Mouse (Mus musculus): ENCODE measurements around the gene Tmem8b. TPM values are rescaled to one million over a fixed set of nuclear protein-coding genes. Genes with fewer than 3 reads are reported as not detected.

Gene Tmem8b
- total RNA-seq, 2 experiments from 2014 or later, result not detected

DNA sequence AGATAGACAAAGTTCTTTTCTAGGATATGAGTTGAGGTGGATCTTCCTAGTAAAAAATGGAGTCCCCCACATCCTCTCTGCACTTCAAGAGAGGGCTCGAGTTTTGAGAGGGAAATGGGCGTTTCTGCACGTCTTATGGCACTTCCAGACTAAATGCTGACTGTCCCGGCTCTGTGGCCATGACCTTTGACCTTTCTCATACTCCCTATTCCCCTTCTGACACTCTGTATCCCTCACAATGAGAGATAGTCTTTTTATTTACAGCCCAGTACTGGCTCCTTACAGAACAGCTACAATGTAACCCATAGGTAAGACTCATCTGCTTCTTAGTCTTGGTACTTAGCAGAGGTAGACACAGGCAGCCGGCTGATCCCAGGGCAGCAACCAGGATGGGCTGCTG, 72.8 kb downstream of the Tmem8b start:
- ATAC-seq (replicated peaks; ENCODE audit: low FRiP score, poor library complexity, severe bottlenecking), result no peak

Other genes with a start within 250 kb of the Tmem8b start
- gene Fam166b, start 239.8 kb upstream of the Tmem8b start, total RNA-seq (2015; ENCODE audit: low replicate concordance), result not detected in 2 replicates
- gene Fam166b, start 239.8 kb upstream of the Tmem8b start, total RNA-seq (2017; ENCODE audit: low replicate concordance), result not detected in 2 replicates
- gene Tesk1, start 227.0 kb upstream of the Tmem8b start, total RNA-seq (2015; ENCODE audit: low replicate concordance), result 0.84 and 2.5 TPM in 2 replicates
- gene Tesk1, start 227.0 kb upstream of the Tmem8b start, total RNA-seq (2017; ENCODE audit: low replicate concordance), result 0.23 and 0.77 TPM in 2 replicates
- 17.2 and 22.3 TPM in 2 replicates for gene Cd72, start 214.3 kb upstream of the Tmem8b start, total RNA-seq (2015; ENCODE audit: low replicate concordance)
- 23.1 and 23.5 TPM in 2 replicates for gene Cd72, start 214.3 kb upstream of the Tmem8b start, total RNA-seq (2017; ENCODE audit: low replicate concordance)
- gene Sit1, start 185.2 kb upstream of the Tmem8b start, total RNA-seq (2015; ENCODE audit: low replicate concordance), result not detected in 2 replicates
- 3.2 TPM in 1 of 2 replicates, not detected in the other for gene Sit1, start 185.2 kb upstream of the Tmem8b start, total RNA-seq (2017; ENCODE audit: low replicate concordance)
- 26.0 and 46.9 TPM in 2 replicates for gene Ccdc107, start 176.1 kb upstream of the Tmem8b start, total RNA-seq (2015; ENCODE audit: low replicate concordance)
- 38.5 and 41.1 TPM in 2 replicates for gene Ccdc107, start 176.1 kb upstream of the Tmem8b start, total RNA-seq (2017; ENCODE audit: low replicate concordance)
- gene Arhgef39, start 169.3 kb upstream of the Tmem8b start, total RNA-seq (2015; ENCODE audit: low replicate concordance), result 233 and 242 TPM in 2 replicates
- 202 and 213 TPM in 2 replicates for gene Arhgef39, start 169.3 kb upstream of the Tmem8b start, total RNA-seq (2017; ENCODE audit: low replicate concordance)
- gene Car9, start 162.0 kb upstream of the Tmem8b start, total RNA-seq (2015; ENCODE audit: low replicate concordance), result 1.7 TPM in 1 of 2 replicates, not detected in the other
- not detected in 2 replicates for gene Car9, start 162.0 kb upstream of the Tmem8b start, total RNA-seq (2017; ENCODE audit: low replicate concordance)
- gene Tpm2, start 145.2 kb upstream of the Tmem8b start, total RNA-seq (2015; ENCODE audit: low replicate concordance), result not detected in 2 replicates
- not detected in 2 replicates for gene Tpm2, start 145.2 kb upstream of the Tmem8b start, total RNA-seq (2017; ENCODE audit: low replicate concordance)
- gene Creb3, start 106.6 kb upstream of the Tmem8b start, total RNA-seq (2015; ENCODE audit: low replicate concordance), result 8.0 and 12.3 TPM in 2 replicates
- 9.6 and 45.0 TPM in 2 replicates for gene Creb3, start 106.6 kb upstream of the Tmem8b start, total RNA-seq (2017; ENCODE audit: low replicate concordance)
- 111 and 144 TPM in 2 replicates for gene Tln1, start 106.3 kb upstream of the Tmem8b start, total RNA-seq (2015; ENCODE audit: low replicate concordance)
- gene Tln1, start 106.3 kb upstream of the Tmem8b start, total RNA-seq (2017; ENCODE audit: low replicate concordance), result 643 and 746 TPM in 2 replicates
- gene Rgp1, start 90.3 kb upstream of the Tmem8b start, total RNA-seq (2015; ENCODE audit: low replicate concordance), result 29.2 and 31.0 TPM in 2 replicates
- 10.1 and 32.7 TPM in 2 replicates for gene Rgp1, start 90.3 kb upstream of the Tmem8b start, total RNA-seq (2017; ENCODE audit: low replicate concordance)
- gene Gba2, start 90.1 kb upstream of the Tmem8b start, total RNA-seq (2015; ENCODE audit: low replicate concordance), result 22.3 and 28.1 TPM in 2 replicates
- 23.5 and 32.1 TPM in 2 replicates for gene Gba2, start 90.1 kb upstream of the Tmem8b start, total RNA-seq (2017; ENCODE audit: low replicate concordance)
- gene Msmp, start 84.5 kb upstream of the Tmem8b start, total RNA-seq (2015; ENCODE audit: low replicate concordance), result not detected in 2 replicates
- gene Msmp, start 84.5 kb upstream of the Tmem8b start, total RNA-seq (2017; ENCODE audit: low replicate concordance), result not detected in 2 replicates
- 10.8 TPM in 1 of 2 replicates, not detected in the other for gene Npr2, start 37.0 kb upstream of the Tmem8b start, total RNA-seq (2015; ENCODE audit: low replicate concordance)
- 0.13 TPM in 1 of 2 replicates, not detected in the other for gene Npr2, start 37.0 kb upstream of the Tmem8b start, total RNA-seq (2017; ENCODE audit: low replicate concordance)
- gene Spag8, start 15.4 kb upstream of the Tmem8b start, total RNA-seq (2015; ENCODE audit: low replicate concordance), result not detected in 2 replicates
- 3.9 TPM in 1 of 2 replicates, not detected in the other for gene Spag8, start 15.4 kb upstream of the Tmem8b start, total RNA-seq (2017; ENCODE audit: low replicate concordance)
- gene Hint2, start 12.5 kb upstream of the Tmem8b start, total RNA-seq (2015; ENCODE audit: low replicate concordance), result 18.9 and 26.7 TPM in 2 replicates
- 6.5 and 12.0 TPM in 2 replicates for gene Hint2, start 12.5 kb upstream of the Tmem8b start, total RNA-seq (2017; ENCODE audit: low replicate concordance)
- not detected in 2 replicates for gene Fam221b, start 174 bp downstream of the Tmem8b start, total RNA-seq (2015; ENCODE audit: low replicate concordance)
- 1.7 TPM in 1 of 2 replicates, not detected in the other for gene Fam221b, start 174 bp downstream of the Tmem8b start, total RNA-seq (2017; ENCODE audit: low replicate concordance)
- gene Olfr70, start 31.8 kb downstream of the Tmem8b start, total RNA-seq (2015; ENCODE audit: low replicate concordance), result not detected in 2 replicates
- gene Olfr70, start 31.8 kb downstream of the Tmem8b start, total RNA-seq (2017; ENCODE audit: low replicate concordance), result not detected in 2 replicates
- gene Olfr71, start 41.3 kb downstream of the Tmem8b start, total RNA-seq (2015; ENCODE audit: low replicate concordance), result not detected in 2 replicates
- gene Olfr71, start 41.3 kb downstream of the Tmem8b start, total RNA-seq (2017; ENCODE audit: low replicate concordance), result not detected in 2 replicates
- gene Hrct1, start 58.2 kb downstream of the Tmem8b start, total RNA-seq (2015; ENCODE audit: low replicate concordance), result not detected in 2 replicates
- not detected in 2 replicates for gene Hrct1, start 58.2 kb downstream of the Tmem8b start, total RNA-seq (2017; ENCODE audit: low replicate concordance)
- not detected in 2 replicates for gene Spaar, start 61.1 kb downstream of the Tmem8b start, total RNA-seq (2015; ENCODE audit: low replicate concordance)
- gene Spaar, start 61.1 kb downstream of the Tmem8b start, total RNA-seq (2017; ENCODE audit: low replicate concordance), result not detected in 2 replicates
- gene Olfr159, start 102.0 kb downstream of the Tmem8b start, total RNA-seq (2015; ENCODE audit: low replicate concordance), result not detected in 2 replicates
- gene Olfr159, start 102.0 kb downstream of the Tmem8b start, total RNA-seq (2017; ENCODE audit: low replicate concordance), result not detected in 2 replicates
- not detected in 2 replicates for gene Olfr156, start 154.9 kb downstream of the Tmem8b start, total RNA-seq (2015; ENCODE audit: low replicate concordance)
- not detected in 2 replicates for gene Olfr156, start 154.9 kb downstream of the Tmem8b start, total RNA-seq (2017; ENCODE audit: low replicate concordance)
- not detected in 2 replicates for gene Olfr157, start 171.2 kb downstream of the Tmem8b start, total RNA-seq (2015; ENCODE audit: low replicate concordance)
- gene Olfr157, start 171.2 kb downstream of the Tmem8b start, total RNA-seq (2017; ENCODE audit: low replicate concordance), result not detected in 2 replicates
- gene Olfr155, start 182.6 kb downstream of the Tmem8b start, total RNA-seq (2015; ENCODE audit: low replicate concordance), result not detected in 2 replicates
- gene Olfr155, start 182.6 kb downstream of the Tmem8b start, total RNA-seq (2017; ENCODE audit: low replicate concordance), result not detected in 2 replicates
- gene Reck, start 206.6 kb downstream of the Tmem8b start, total RNA-seq (2015; ENCODE audit: low replicate concordance), result 0.36 and 7.1 TPM in 2 replicates
- not detected in 2 replicates for gene Reck, start 206.6 kb downstream of the Tmem8b start, total RNA-seq (2017; ENCODE audit: low replicate concordance)